Mouse (Mus musculus) splenic B cell, adult 2 months (primary cell): ENCODE measurements around the gene Ptch2.

Source experiments
- DNase-seq: peaks from one replicate; pipeline ENCODE4 v3.0.0-alpha.2; 2011; ENCODE audit warnings: low read depth, low spot score
- H3K27me3 ChIP-seq: 2 replicates; pipeline ENCODE4 v1.6.1; 2012; ENCODE audit warnings: mild to moderate bottlenecking, low read length, moderate library complexity, mixed read lengths; ENCODE audit not compliant: control insufficient read depth, poor library complexity, insufficient read depth, severe bottlenecking
- H3K36me3 ChIP-seq: 2 replicates; pipeline ENCODE4 v1.6.1; 2012; ENCODE audit warnings: mild to moderate bottlenecking, low read length, moderate library complexity, mixed read lengths; ENCODE audit not compliant: control insufficient read depth, poor library complexity, insufficient read depth, severe bottlenecking

Gene Ptch2

GRCm38 (mm10) chr4:117094626-117095361 is 1.1 kb upstream of the Ptch2 start:
- no peaks in the 10 kb centered on the region for H3K27me3 ChIP-seq
- no peaks in the 10 kb centered on the region for H3K36me3 ChIP-seq
- no peak for DNase-seq

- Histone ChIP-seq H3K36me3 (no peaks in the 10 kb centered on the region), H3K27me3 (no peaks in the 10 kb centered on the region)
- DNase-seq: no peak
Measured at GRCm38 (mm10) chr4:117096666-117097065, 791 bp downstream of the Ptch2 start.

DNA sequence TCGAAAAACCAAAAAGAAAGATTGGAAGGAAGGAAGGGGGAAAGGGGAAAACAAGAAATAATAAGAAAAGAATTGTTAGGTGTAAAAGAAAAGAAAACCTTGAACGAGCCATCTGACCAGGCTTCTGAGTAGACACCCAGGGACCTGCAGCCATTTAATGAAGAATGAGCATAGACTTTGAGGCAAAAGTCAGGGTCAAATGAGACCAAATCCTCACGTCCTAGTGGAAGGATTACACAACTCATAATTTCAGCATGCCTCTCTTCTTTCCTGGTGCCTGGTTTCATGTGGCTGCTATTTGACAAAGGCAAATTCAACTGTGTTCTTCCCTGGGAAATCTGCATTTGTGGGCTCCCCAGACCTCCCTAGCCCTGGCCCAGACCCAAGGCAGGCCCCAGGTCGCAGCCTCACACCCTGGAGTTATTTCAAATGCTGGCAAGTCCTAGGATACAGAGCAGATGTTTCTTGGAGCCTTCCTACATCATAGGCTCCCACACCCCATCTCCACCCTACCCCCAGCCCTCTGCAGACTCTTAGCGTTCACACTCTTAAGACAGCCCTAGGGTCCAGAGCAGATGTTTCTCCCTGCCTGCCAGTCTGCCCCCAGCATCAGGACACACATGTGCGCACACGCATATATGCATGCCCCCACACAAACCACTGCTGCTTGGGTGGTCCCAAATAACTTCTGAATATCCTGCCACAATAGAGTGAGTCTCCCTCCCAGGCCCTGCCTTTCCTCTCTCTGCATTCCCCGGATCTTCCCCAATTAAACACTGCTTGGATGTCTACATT is 2.3 kb downstream of the Ptch2 start:
- Histone ChIP-seq H3K27me3 (no peaks in the 10 kb centered on the region), H3K36me3 (no peaks in the 10 kb centered on the region)
- DNase-seq: no peak

GRCm38 (mm10) chr4:117098764-117099036 is 2.8 kb downstream of the Ptch2 start:
- DNase-seq: no peak
- Histone ChIP-seq H3K36me3 (no peaks in the 10 kb centered on the region), H3K27me3 (no peaks in the 10 kb centered on the region)

GRCm38 (mm10) chr4:117100036-117100435 is 4.2 kb downstream of the Ptch2 start:
- no peak for DNase-seq

GRCm38 (mm10) chr4:117101218-117101617 is 5.3 kb downstream of the Ptch2 start:
- no peaks in the 10 kb centered on the region for H3K27me3 ChIP-seq
- peak; percentile 35 for DNase-seq
- no peaks in the 10 kb centered on the region for H3K36me3 ChIP-seq

More at GRCm38 (mm10) chr4:117100036-117100435, 4.2 kb downstream of the Ptch2 start:
- H3K27me3 ChIP-seq: no peaks in the 10 kb centered on the region
- H3K36me3 ChIP-seq: no peaks in the 10 kb centered on the region

DNA sequence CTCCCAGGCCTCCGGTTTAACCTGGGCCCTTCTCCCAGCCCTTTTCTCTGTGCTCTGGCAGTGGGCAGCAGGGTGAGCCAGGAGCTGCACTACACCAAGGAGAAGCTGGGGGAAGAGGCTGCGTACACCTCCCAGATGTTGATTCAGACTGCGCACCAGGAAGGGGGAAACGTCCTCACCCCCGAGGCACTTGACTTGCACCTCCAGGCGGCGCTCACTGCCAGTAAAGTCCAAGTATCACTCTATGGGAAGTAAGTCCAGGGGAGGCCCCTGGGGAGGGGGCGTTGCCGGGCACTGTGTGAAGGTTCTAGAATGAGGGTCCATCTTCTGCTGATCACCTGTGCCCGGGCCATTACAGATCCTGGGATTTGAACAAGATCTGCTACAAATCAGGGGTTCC is 8.8 kb downstream of the Ptch2 start:
- no peaks in the 10 kb centered on the region for H3K36me3 ChIP-seq
- H3K27me3 ChIP-seq: no peaks in the 10 kb centered on the region
- peak; percentile 41 for DNase-seq

DNA sequence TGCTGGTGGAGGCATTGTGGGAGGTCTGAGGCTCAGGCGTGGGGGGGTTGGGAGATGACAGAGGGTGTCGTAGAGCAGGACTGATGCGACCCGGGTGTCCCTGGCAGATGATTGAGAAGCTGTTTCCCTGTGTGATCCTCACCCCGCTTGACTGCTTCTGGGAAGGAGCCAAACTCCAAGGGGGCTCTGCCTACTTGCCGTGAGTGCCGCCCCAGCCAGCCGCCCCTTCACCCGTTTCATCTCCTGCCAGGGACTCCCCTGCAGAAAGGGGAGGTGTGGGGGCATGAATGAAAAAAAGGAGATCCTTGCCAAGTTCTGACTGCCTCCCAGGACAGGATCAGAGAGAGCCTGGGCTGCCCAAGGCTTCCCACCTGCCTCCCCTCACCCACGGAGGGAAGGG is 9.3 kb downstream of the Ptch2 start:
- H3K27me3 ChIP-seq: no peaks in the 10 kb centered on the region
- no peak for DNase-seq
- H3K36me3 ChIP-seq: no peaks in the 10 kb centered on the region

- Histone ChIP-seq H3K27me3 (no peaks in the 10 kb centered on the region), H3K36me3 (no peaks in the 10 kb centered on the region)
- DNase-seq: no peak
Measured at GRCm38 (mm10) chr4:117107813-117108523, 12.1 kb downstream of the Ptch2 start.

DNA sequence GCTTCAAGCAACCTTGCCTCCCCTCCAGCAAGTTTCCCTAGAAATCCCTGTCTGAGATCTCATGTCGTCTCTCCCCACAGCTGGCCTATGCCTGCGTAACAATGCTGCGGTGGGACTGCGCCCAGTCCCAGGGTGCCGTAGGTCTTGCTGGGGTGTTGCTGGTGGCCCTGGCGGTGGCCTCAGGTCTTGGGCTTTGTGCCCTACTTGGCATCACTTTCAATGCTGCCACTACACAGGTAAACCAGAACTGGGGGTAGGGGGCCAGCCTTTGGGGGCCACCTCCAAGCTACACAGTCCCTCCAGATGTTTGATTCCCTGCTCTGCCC is 12.6 kb downstream of the Ptch2 start:
- Histone ChIP-seq H3K27me3 (no peaks in the 10 kb centered on the region), H3K36me3 (no peaks in the 10 kb centered on the region)
- DNase-seq: no peak

GRCm38 (mm10) chr4:117109330-117109729 is 13.5 kb downstream of the Ptch2 start:
- Histone ChIP-seq H3K36me3 (no peaks in the 10 kb centered on the region), H3K27me3 (no peaks in the 10 kb centered on the region)
- DNase-seq: no peak

DNA sequence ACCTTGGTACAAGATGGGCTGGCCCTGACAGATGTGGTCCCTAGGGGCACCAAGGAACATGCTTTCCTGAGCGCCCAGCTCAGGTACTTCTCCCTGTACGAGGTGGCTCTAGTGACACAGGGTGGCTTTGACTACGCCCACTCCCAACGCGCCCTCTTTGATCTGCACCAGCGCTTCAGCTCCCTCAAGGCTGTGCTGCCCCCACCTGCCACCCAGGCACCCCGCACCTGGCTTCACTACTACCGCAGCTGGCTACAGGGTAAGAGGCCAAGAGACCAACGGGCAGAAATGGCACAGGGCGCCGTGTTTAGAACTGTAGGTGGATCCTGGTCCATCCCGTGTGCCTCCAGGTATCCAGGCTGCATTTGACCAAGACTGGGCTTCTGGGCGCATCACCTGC is 14.4 kb downstream of the Ptch2 start:
- no peak for DNase-seq
- Histone ChIP-seq H3K36me3 (no peaks in the 10 kb centered on the region), H3K27me3 (no peaks in the 10 kb centered on the region)

DNA sequence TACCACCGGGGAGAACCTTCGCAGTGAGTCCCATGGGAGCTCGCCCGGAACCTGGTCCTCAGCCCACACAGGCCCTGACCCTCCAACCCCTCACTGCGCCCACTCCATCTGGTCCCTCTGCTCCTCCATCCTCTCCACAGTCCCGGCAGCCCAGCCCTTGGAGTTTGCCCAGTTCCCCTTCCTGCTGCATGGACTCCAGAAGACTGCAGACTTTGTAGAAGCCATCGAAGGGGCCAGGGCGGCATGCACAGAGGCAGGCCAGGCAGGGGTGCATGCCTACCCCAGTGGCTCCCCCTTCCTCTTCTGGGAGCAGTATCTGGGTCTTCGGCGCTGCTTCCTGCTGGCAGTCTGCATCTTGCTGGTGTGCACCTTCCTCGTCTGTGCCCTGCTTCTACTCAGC is 15.1 kb downstream of the Ptch2 start:
- Histone ChIP-seq H3K27me3 (no peaks in the 10 kb centered on the region), H3K36me3 (no peaks in the 10 kb centered on the region)
- DNase-seq: no peak

DNA sequence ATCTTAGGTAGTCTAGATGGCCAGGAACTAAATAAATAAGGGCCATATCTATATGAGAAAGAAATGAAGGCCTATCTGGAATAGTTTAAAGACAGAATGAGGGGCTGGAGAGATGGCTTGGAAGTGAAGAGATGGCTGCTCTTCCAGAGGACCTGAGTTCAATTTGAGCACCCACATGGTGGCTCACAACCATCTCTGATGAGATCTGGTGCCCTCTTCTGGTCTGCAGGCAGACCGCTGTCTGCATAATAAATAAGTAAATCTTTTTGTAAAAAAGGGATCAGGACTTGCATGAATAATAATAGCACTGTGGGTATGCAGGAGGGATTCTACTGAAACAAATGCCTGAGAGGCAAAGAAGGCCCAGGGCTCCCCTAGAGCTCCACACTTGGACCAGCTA is 17.4 kb downstream of the Ptch2 start:
- DNase-seq: peak; percentile 42
- Histone ChIP-seq H3K27me3 (no peaks in the 10 kb centered on the region), H3K36me3 (no peaks in the 10 kb centered on the region)

DNA sequence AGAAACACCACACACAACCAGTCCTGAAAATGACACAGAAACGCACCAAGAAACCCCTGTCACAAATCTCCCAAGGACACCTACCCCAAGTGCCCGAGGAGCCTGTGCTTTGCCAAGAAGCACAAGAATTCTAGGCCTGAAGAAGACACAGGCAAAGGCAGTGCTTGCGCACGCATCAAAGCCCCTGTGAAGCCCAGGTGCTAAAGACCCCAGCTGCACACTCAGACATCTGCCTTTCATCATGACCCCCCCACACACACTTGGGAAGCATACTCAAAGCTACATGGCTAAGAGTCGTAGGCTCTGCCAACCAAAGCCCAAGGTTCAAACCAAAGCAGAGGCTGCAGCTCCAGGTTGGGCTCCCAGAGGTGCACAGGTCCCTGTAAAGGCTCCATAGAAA is 19.7 kb downstream of the Ptch2 start:
- H3K27me3 ChIP-seq: no peaks in the 10 kb centered on the region
- no peak for DNase-seq
- no peaks in the 10 kb centered on the region for H3K36me3 ChIP-seq
